Mouse (Mus musculus) left cerebral cortex, adult 18-20 months (tissue): ENCODE measurements around the gene Myl6. TPM values are rescaled to one million over a fixed set of nuclear protein-coding genes. Genes with fewer than 3 reads are reported as not detected.

Source experiments
- DNase-seq, 2 experiments: peaks; one replicate each; pipeline ENCODE4 v3.0.0; 2021 to 2022; ENCODE audit warnings: low spot score in 2 of 2, mixed read lengths in 1 of 2
- total RNA-seq, 2 experiments: library from RNA; stranded (reverse); gene quantifications; 2 replicates each; pipeline ENCODE4 v1.2.3; 2021

Gene Myl6
- total RNA-seq, 2 experiments from 2014 or later = 576 to 616 TPM

- no peak for DNase-seq
These were observed 2.5 kb downstream of the Myl6 start for GRCm38 (mm10) chr10:128491495-128491894.

GRCm38 (mm10) chr10:128490912-128491311 is 3.0 kb downstream of the Myl6 start:
- DNase-seq = no peak

- DNase-seq = no peak
These were observed 3.7 kb downstream of the Myl6 start for GRCm38 (mm10) chr10:128490232-128490631.

GRCm38 (mm10) chr10:128489785-128490184 is 4.2 kb downstream of the Myl6 start:
- DNase-seq = no peak

GRCm38 (mm10) chr10:128489380-128489779 is 4.6 kb downstream of the Myl6 start:
- DNase-seq = no peak

- DNase-seq = no peak
These were observed 5.2 kb downstream of the Myl6 start for GRCm38 (mm10) chr10:128488776-128489175.

GRCm38 (mm10) chr10:128487861-128488712 is 5.9 kb downstream of the Myl6 start:
- DNase-seq = no peak

DNA sequence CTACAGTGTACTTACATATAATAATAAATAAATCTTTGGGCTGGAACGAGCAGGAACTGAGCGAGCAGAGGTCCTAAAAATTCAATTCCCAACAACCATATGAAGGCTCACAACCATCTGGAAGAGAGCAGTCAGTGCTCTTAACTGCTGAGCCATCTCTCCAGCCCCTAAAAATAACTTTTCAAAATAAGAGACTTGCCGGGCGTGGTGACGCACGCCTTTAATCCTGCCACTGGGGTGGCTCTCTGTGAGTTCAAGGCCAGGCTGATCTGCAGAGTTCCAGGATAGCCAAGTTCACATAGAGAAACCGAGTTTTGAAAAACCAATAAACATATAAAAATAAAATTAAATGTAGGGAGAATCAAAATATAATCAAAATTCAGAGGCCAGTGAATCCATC is 7.6 kb downstream of the Myl6 start:
- no peak for DNase-seq

DNA sequence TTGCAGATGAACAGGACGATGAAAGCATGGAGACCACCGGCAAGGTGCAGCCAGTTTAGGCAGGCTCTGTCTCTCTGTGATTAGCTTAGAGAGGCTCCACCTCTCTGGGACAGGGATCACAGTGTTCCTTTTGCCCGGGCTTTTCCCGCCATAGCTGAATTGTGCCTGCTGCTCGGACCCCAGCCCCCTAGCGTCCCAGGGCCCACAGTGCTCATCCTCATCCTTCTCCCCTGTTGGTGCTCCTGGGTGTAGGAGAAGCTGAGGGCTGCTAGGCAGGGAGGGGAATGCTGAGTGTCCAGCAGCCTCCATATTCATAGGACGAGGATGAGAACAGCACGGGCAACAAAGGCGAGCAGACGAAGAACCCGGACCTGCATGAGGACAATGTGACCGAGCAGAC is 19.6 kb downstream of the Myl6 start:
- DNase-seq = no peak

GRCm38 (mm10) chr10:128460270-128460630 is 33.7 kb downstream of the Myl6 start:
- no peak for DNase-seq

GRCm38 (mm10) chr10:128459409-128460269 is 34.3 kb downstream of the Myl6 start:
- DNase-seq = peak; percentile 15 to 34

- peak; percentile 83 to 87 for DNase-seq
These were observed 35.1 kb downstream of the Myl6 start, which contains the start of gene Smarcc2 for GRCm38 (mm10) chr10:128458719-128459408. TSS of gene Smarcc2 (plus strand) at chr10:128459248.

GRCm38 (mm10) chr10:128458348-128458718 is 35.6 kb downstream of the Myl6 start:
- peak; percentile 93 to 96 for DNase-seq

- no peak for DNase-seq
These were observed 36.3 kb downstream of the Myl6 start for GRCm38 (mm10) chr10:128457676-128458075.

DNA sequence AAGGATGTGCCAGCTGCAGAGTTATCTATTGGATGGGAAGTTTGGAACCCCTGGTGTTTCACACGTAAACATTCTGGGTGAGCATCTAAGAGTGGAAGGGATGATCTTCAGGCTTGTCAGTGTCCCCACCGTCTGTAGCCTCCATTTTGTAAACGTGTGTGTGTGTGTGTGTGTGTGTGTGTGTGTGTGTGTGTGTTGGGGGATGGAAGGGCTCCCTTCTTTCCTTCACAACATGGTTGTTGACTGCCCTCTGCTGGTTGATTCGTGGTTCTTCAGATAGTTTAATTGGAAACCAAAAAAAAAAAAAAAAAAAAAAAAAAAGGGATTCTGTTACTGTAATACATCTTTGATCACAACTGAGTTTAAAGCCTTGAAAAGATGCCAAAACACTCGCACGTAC is 38.7 kb downstream of the Myl6 start:
- peak; percentile 62 to 67 for DNase-seq

GRCm38 (mm10) chr10:128454471-128454870 is 39.5 kb downstream of the Myl6 start:
- DNase-seq = no peak

DNA sequence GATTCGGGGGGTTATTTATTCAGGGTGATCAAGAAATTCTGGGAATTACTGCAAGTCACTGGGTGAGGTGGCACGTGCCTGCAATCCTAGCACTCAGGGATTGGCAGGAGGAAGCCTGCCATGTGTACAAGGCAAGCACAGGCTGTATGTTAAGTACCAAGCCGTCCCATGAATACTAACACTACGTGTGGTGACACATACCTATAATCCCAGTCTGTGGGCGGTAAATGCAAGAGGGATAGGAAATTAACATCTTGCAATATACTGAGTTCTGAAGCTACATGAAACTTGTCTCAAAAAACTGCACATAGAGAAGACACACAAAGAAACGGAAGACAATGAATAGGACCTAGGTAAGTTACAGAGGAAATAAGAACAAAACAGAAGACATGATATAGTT is 42.9 kb downstream of the Myl6 start:
- DNase-seq = no peak

DNA sequence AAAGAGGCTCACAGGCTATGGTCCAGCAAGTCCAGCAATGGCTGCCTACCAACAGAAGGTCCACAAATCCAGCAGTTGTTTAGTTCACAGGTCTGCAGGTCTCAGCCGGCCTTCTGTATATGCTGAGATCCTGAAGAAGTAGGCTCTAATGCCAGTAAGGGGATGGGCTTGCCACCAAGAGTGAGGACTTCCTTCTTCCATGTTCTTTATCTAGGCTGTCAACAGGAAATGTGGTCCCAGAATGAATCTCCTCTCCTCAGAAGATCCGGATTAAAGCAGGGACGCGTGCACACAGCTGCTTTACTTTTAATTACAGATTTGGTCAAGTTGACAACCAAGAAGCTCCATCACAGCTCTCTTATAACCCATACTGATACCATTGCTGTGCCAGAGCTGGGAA is 48.5 kb downstream of the Myl6 start:
- DNase-seq = no peak

DNA sequence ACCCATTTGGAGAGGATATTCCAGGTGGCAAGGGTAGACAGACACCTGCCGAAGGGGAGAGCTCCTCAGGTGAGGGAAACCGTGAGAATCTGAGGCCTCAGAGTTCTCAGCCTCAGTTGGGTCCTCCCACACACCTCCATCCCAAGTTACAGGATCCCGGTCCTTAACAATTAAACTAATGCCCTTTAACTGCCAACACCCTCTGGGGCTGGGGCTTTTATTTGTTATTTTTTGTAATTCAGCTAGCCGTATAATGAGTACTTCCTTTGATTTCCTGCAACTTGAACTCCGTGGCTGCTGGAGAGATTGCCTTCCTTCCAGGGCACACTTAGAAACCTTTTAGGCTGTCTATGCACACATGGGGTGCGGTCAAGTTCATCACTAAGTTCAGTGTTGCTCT is 49.6 kb downstream of the Myl6 start:
- no peak for DNase-seq

GRCm38 (mm10) chr10:128442718-128443117 is 51.2 kb downstream of the Myl6 start:
- no peak for DNase-seq

- no peak for DNase-seq
These were observed 52.4 kb downstream of the Myl6 start for GRCm38 (mm10) chr10:128441324-128442119.
